Mouse (Mus musculus) kidney, adult 2 months (tissue): ENCODE measurements around the gene Hoxa3.

Experiments
- CTCF ChIP-seq: fragments of 200-500 bp; conservative IDR thresholded peaks from 2 replicates; pipeline ENCODE4 v1.5.1; 2011; ENCODE audit warnings: low read depth, mild to moderate bottlenecking, control low read depth, low read length, moderate library complexity, mixed read lengths; ENCODE audit not compliant: insufficient read depth, insufficient read length
- POLR2A ChIP-seq: fragments of 200-500 bp; IDR thresholded peaks from one replicate; pipeline ENCODE4 v1.6.1; 2011; ENCODE audit warnings: low read depth, low read length, control low read depth

- TF ChIP-seq POLR2A: no peak
- no peak for TF ChIP-seq CTCF
These were observed 5.6 kb upstream of the Hoxa3 start for GRCm38 (mm10) chr6:52218643-52219215.
